Mouse (Mus musculus) midbrain, embryonic 13.5 days (tissue): ENCODE results near the gene Osmr. TPM values are rescaled to one million over a fixed set of nuclear protein-coding genes. Genes with fewer than 3 reads are reported as not detected.
A peak's percentile ranks its signal among the peaks of the same experiment; 100 is the strongest.
"Not testable (repeated sequence)": the region's sequence is repeated elsewhere in the genome, so short reads cannot be mapped to it uniquely, and the experiment has no call there.

Experiments used
- ATAC-seq: fragments of 200-750 bp; cut with Nextera tagmentation; 2 replicates; pipeline ENCODE4 v1.8.0; 2017; ENCODE audit warnings: mild to moderate bottlenecking, moderate TSS enrichment, moderate library complexity
- H3K27ac ChIP-seq: fragments of 300-500 bp; sonication (generic); 2 replicates; pipeline ENCODE4 v1.5.1; 2015; ENCODE audit warnings: inconsistent platforms, mild to moderate bottlenecking, moderate library complexity
- H3K27me3 ChIP-seq: fragments of 300-500 bp; sonication (generic); 2 replicates; pipeline ENCODE4 v1.6.1; 2015; ENCODE audit warnings: mild to moderate bottlenecking, inconsistent platforms
- H3K36me3 ChIP-seq: fragments of 300-500 bp; sonication (generic); 2 replicates; pipeline ENCODE4 v1.6.1; 2015; ENCODE audit warnings: mild to moderate bottlenecking, inconsistent platforms
- H3K4me1 ChIP-seq: fragments of 300-500 bp; sonication (generic); replicated peaks from 2 replicates; pipeline ENCODE4 v1.6.1; 2015; ENCODE audit warnings: inconsistent platforms
- H3K4me2 ChIP-seq: fragments of 300-500 bp; sonication (generic); replicated peaks from 2 replicates; pipeline ENCODE4 v1.6.1; 2015; ENCODE audit warnings: moderate library complexity, mild to moderate bottlenecking, inconsistent platforms
- H3K4me3 ChIP-seq: fragments of 300-500 bp; sonication (generic); replicated peaks from 2 replicates; pipeline ENCODE4 v1.5.1; 2015; ENCODE audit warnings: mild to moderate bottlenecking, inconsistent platforms
- H3K9ac ChIP-seq: fragments of 300-500 bp; sonication (generic); replicated peaks from 2 replicates; pipeline ENCODE4 v1.6.1; 2015; ENCODE audit warnings: mild to moderate bottlenecking, inconsistent platforms
- H3K9me3 ChIP-seq: fragments of 300-500 bp; sonication (generic); 2 replicates; pipeline ENCODE4 v1.6.1; 2016; ENCODE audit warnings: mild to moderate bottlenecking, inconsistent platforms
- WGBS: fragments of 180-500 bp; shearing (Covaris S2); methylation state at CpG from one replicate; pipeline ENCODE4 v1.1.7; 2015; 5-methylcytosine and 5-hydroxymethylcytosine counted together
- polyA plus RNA-seq: library from polyadenylated mRNA; unstranded; fragments of >200 nt; fragmentation: Nextera tagmentation; extraction: Ambion mirVana; gene quantifications from 2 replicates; pipeline ENCODE4 v1.2.1, GENCODE M21; 2015

Gene Osmr
- polyA plus RNA-seq, 1 experiment from 2014 or later: 0.96 TPM

DNA sequence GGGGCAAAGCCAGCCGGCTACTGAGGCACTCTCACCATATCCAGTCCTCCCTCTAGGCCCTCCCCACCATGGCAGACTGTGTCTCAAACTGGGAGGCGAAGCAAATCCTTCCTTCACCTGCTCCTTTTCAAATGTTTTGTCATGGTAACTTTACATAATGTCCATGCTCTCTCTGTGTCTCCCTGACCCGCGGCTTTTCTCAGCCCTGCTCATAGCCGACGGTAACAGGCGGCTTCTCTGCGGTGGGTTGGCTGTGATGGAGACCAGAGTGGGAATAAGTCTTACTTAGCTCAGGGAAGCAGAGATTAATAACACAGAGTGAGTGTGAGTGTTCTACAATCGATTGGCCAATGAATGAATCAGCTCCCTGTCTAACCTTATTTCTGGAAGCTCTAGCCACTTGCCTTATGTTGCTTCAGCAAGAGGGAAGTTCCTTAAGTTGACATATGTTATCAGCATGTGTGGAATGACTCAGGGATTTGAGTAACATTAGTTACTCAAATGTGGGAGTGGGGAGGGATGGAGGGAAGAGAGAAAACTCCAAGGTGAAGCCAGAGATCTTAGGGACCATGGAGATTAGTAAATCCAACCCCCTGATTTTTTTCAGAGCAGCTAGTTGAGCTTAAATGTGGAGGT is 17.4 kb downstream of the Osmr start:
- no peak overlapping the region for H3K4me2 ChIP-seq
- no peaks in the 10 kb centered on the region for H3K36me3 ChIP-seq
- no peaks in the 10 kb centered on the region for H3K27me3 ChIP-seq
- no peaks in the 10 kb centered on the region for H3K4me1 ChIP-seq
- H3K9ac ChIP-seq: no peak overlapping the region
- WGBS: 57% methylated on average over 9 of the region's 9 CpGs
- H3K27ac ChIP-seq: no peak overlapping the region
- H3K9me3 ChIP-seq: no peaks in the 10 kb centered on the region
- H3K4me3 ChIP-seq: no peak overlapping the region
- peak; percentile 58; the same call in 1 of the 2 replicates for ATAC-seq

DNA sequence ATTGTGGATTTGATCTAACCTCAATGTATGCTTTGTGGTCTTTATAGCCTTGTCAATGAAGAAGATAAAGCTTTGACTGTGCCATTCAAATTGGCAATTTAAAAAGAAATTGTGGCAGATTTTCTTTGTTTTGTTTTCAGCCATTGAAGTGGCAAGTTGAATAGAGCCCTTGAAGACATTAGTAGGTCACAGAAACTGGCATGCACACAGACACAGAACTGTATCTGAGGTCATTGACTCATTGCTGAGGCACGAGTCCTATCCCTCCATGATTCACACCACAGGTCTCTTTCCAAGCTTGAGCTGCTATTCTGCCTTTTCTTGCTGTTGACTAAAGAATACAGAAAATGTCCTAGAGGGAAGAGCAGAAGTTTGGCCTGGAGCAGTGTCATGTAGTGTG is 24.9 kb downstream of the Osmr start:
- no peaks in the 10 kb centered on the region for H3K4me1 ChIP-seq
- H3K36me3 ChIP-seq: no peaks in the 10 kb centered on the region
- WGBS: 57% methylated on average over 1 of the region's 1 CpGs
- no peak overlapping the region for H3K4me2 ChIP-seq
- H3K9me3 ChIP-seq: no peaks in the 10 kb centered on the region
- no peak overlapping the region for H3K9ac ChIP-seq
- ATAC-seq: no peak
- no peak overlapping the region for H3K27ac ChIP-seq
- no peaks in the 10 kb centered on the region for H3K27me3 ChIP-seq
- H3K4me3 ChIP-seq: no peak overlapping the region

DNA sequence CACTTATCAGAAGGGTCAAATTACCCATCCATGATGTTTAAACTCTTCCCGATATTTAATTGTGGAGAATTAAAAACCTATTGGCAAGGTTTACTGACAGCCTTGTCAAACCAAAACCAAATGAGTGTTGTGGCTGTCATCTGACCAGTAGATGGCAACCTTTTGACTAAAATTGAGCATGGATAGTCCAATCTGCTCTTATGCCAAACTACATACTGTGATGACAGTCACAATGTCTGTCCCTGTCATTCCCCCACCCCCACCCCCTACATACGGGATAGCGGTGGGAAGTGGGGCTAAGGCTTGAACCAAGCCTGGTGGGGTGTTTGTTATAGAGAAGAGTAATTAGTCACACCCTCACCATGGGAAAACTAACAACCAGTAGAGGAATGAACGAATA is 34.6 kb downstream of the Osmr start:
- H3K27ac ChIP-seq: no peak overlapping the region
- no peaks in the 10 kb centered on the region for H3K4me1 ChIP-seq
- H3K4me3 ChIP-seq: no peak overlapping the region
- ATAC-seq: peak; percentile 62; the same call in 1 of the 2 replicates
- no peaks in the 10 kb centered on the region for H3K9me3 ChIP-seq
- no peaks in the 10 kb centered on the region for H3K27me3 ChIP-seq
- no peak overlapping the region for H3K9ac ChIP-seq
- no peak overlapping the region for H3K4me2 ChIP-seq
- WGBS: 59% methylated on average over 4 of the region's 4 CpGs
- no peaks in the 10 kb centered on the region for H3K36me3 ChIP-seq

DNA sequence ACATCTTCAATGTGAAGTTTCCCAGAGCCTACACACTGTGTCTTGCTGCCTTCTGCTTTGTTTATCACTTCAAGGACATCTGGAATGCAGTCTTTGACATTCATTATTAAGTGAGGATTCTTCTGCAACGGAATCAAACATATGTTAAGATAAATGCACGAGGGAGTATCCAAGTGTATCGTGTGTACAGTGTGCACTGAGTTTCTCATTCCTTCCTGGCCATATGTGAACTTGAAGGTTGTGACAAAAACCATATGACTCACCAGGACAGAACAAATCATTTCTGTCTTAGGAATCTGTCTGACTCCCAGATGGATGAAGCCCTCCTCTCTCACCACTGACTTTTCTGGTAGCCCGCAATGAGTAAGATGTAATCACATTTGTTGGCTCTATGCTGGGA is 59.0 kb downstream of the Osmr start:
- no peak for ATAC-seq
- Histone ChIP-seq H3K36me3 (no peaks in the 10 kb centered on the region), H3K9ac (no peak overlapping the region), H3K27me3 (no peaks in the 10 kb centered on the region), H3K27ac (no peak overlapping the region), H3K4me1 (no peaks in the 10 kb centered on the region), H3K9me3 (0 out of 2 replicates have a peak, but pooled peaks cover 2% of the 10 kb centered on the region), H3K4me2 (no peak overlapping the region), H3K4me3 (no peak overlapping the region)
- WGBS: 89% methylated on average over 4 of the region's 4 CpGs

DNA sequence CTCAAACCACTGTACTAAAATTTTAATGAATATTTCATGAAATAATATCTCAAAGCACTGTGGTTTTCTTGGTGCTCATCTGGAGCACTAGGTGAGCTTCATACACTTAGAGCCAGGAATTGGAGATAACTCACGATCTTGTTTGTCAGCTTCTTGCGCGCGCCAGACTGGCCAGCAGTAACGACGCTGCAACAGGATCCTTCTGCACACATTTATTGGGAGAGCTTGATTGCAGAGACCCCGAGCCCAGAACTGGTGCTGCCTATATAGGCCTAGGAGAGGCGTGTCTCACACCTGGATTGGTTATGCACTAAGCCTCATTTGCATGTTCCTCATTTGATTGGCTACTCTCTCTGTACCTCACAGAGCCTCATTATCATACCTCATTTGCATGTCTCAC is 73.6 kb downstream of the Osmr start:
- peaks cover 35% of the 10 kb centered on the region for H3K36me3 ChIP-seq
- 98% methylated on average over 8 of the region's 8 CpGs for WGBS
- not testable (repeated sequence) for H3K4me3 ChIP-seq, H3K27ac ChIP-seq, H3K4me1 ChIP-seq, H3K9ac ChIP-seq, H3K27me3 ChIP-seq, ATAC-seq, H3K9me3 ChIP-seq, H3K4me2 ChIP-seq

DNA sequence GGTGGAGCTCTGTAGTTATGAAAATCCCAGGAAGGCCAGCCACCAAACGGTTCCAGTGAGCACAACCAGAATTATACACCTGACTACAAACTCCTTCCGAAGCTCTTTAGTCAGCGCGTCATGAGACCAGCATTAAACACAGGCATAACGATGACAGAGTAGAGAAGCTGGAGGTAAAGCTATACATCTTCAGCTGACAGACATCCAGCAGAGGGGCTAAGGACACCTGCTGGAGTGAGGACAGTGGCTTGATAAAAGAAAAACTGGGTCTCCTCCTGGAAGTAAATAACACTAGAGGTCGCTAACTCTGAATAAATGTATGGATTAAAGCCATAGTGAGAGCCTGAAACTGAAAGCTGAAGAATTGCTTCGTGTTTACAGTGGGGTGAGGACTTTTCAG is 81.9 kb downstream of the Osmr start:
- H3K4me1 ChIP-seq: no peaks in the 10 kb centered on the region
- H3K9ac ChIP-seq: no peak overlapping the region
- H3K27ac ChIP-seq: no peak overlapping the region
- 88% methylated on average over 7 of the region's 7 CpGs for WGBS
- no peak for ATAC-seq
- no peaks in the 10 kb centered on the region for H3K27me3 ChIP-seq
- no peak overlapping the region for H3K4me3 ChIP-seq
- no peak overlapping the region for H3K4me2 ChIP-seq
- H3K9me3 ChIP-seq: no peaks in the 10 kb centered on the region
- peaks cover 84% of the 10 kb centered on the region for H3K36me3 ChIP-seq

DNA sequence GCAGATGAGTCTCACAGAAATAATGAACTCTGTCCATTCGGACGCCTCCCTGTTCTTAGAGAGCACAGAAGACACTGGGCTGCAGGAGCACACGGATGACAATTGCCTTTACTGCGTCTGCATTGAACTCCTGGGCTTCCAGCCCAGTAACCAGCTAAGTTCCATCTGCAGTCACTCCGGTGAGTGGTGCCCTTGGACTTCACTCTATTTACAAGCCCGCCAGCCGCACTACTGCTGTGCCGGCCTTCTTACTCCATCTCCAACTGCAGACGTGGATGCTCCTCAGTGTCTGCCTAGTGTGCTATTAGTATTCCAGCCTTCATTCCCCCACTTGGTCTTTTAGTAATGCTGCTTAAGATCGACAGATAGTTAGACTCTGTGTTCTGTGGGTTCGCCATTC is 83.1 kb downstream of the Osmr start:
- 94% methylated on average over 11 of the region's 11 CpGs for WGBS
- no peak overlapping the region for H3K4me2 ChIP-seq
- H3K27me3 ChIP-seq: no peaks in the 10 kb centered on the region
- H3K36me3 ChIP-seq: peaks cover 85% of the 10 kb centered on the region
- ATAC-seq: no peak
- no peaks in the 10 kb centered on the region for H3K4me1 ChIP-seq
- no peak overlapping the region for H3K4me3 ChIP-seq
- H3K9ac ChIP-seq: no peak overlapping the region
- H3K27ac ChIP-seq: no peak overlapping the region
- no peaks in the 10 kb centered on the region for H3K9me3 ChIP-seq

DNA sequence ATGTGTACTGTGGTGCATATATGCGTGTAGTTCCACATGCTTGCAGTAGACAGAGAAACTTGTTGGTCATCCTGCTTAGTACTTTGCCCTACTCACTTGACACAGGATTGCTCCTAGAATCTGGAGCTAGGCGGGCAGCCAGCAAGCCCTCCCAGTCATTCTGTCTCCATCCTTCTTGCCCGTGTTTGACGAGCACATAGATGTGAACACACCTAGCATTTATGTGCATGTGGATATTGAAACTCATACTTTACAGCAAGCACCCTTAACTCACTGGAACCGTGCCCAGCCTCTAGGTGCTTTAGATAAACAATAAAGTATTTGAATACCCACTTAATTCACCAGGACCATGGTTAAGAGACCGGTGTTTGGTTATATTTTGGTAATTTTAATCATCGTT is 84.8 kb downstream of the Osmr start:
- Histone ChIP-seq H3K27ac (no peak overlapping the region), H3K4me2 (no peak overlapping the region), H3K27me3 (no peaks in the 10 kb centered on the region), H3K9ac (no peak overlapping the region), H3K9me3 (no peaks in the 10 kb centered on the region), H3K4me3 (no peak overlapping the region), H3K4me1 (no peaks in the 10 kb centered on the region), H3K36me3 (peaks cover 81% of the 10 kb centered on the region)
- ATAC-seq: no peak
- WGBS: 94% methylated on average over 7 of the region's 7 CpGs

DNA sequence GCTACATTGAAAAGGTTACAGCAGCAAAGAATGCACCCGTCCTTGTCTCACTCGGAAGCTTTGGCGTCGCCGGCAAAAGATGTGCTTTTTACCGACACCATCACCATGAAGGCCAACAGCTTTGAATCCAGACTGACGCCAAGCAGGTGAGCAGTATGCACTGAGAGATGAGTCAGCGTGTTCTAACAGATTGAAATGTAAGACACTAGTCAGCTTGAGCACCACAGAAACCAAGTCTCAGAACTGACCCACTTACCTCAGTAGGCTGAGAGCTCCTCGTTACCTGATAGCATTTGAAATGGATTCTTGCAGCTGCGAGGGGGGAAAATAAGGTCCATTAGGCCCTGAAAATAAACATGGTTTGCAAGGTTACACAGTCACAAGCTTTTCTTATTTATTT is 87.5 kb downstream of the Osmr start:
- H3K27ac ChIP-seq: no peak overlapping the region
- no peak overlapping the region for H3K9ac ChIP-seq
- H3K4me2 ChIP-seq: no peak overlapping the region
- no peaks in the 10 kb centered on the region for H3K9me3 ChIP-seq
- H3K36me3 ChIP-seq: peaks cover 77% of the 10 kb centered on the region
- ATAC-seq: no peak
- H3K4me3 ChIP-seq: no peak overlapping the region
- WGBS: 96% methylated on average over 10 of the region's 10 CpGs
- H3K4me1 ChIP-seq: no peaks in the 10 kb centered on the region
- no peaks in the 10 kb centered on the region for H3K27me3 ChIP-seq

DNA sequence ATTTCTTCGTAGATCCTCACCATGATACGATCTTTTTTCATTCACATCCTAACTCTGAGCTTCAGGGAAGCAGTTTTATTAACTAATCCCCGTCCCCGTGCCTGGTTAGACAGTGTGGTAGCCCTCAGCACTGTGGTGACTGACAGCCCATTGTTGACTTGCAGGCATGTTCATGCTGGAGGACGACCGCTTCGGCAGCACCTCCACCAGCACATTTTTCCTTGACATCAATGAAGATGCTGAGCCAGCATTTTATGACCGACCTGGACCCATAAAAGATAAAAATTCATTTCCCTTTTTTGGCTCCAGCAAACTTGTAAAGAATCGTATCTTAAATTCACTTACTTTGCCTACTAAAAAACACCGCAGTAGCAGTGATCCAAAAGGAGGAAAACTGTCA is 88.6 kb downstream of the Osmr start:
- no peak overlapping the region for H3K9ac ChIP-seq
- 95% methylated on average over 10 of the region's 10 CpGs for WGBS
- H3K9me3 ChIP-seq: no peaks in the 10 kb centered on the region
- no peaks in the 10 kb centered on the region for H3K4me1 ChIP-seq
- no peaks in the 10 kb centered on the region for H3K27me3 ChIP-seq
- no peak overlapping the region for H3K4me3 ChIP-seq
- no peak for ATAC-seq
- peaks cover 77% of the 10 kb centered on the region for H3K36me3 ChIP-seq
- H3K27ac ChIP-seq: no peak overlapping the region
- H3K4me2 ChIP-seq: no peak overlapping the region

DNA sequence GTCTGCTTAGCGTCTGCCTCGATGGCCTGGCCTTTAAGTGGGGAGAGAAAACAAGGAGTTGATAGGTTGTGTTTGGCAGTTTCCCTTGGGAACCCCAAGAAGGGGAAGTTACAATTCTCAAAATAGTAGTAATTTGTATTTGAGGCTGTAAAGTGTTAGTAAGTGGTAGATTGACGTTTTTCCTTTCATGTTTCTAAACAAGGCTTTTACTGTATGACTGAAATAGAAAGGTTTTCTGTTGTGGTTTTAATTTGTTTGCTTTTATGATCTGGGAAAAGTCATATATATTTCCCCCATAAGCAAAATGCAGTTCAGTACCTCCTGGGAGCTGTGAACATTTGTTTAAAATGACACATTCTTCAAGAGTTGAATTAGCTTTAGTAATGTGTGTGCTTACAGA is 102.5 kb downstream of the Osmr start:
- ATAC-seq: no peak
- WGBS: 92% methylated on average over 3 of the region's 3 CpGs

More for the DNA sequence above, 102.5 kb downstream of the Osmr start:
- Histone ChIP-seq H3K9ac (no peak overlapping the region), H3K36me3 (peaks cover 65% of the 10 kb centered on the region), H3K27ac (no peak overlapping the region), H3K4me3 (no peak overlapping the region), H3K27me3 (no peaks in the 10 kb centered on the region), H3K4me2 (no peak overlapping the region), H3K9me3 (no peaks in the 10 kb centered on the region), H3K4me1 (no peaks in the 10 kb centered on the region)
